Mouse (Mus musculus): ENCODE data around the gene Zic4. TPM values are rescaled to one million over a fixed set of nuclear protein-coding genes. Genes with fewer than 3 reads are reported as not detected.

Gene Zic4
- total RNA-seq, 1 experiment = not detected

DNA sequence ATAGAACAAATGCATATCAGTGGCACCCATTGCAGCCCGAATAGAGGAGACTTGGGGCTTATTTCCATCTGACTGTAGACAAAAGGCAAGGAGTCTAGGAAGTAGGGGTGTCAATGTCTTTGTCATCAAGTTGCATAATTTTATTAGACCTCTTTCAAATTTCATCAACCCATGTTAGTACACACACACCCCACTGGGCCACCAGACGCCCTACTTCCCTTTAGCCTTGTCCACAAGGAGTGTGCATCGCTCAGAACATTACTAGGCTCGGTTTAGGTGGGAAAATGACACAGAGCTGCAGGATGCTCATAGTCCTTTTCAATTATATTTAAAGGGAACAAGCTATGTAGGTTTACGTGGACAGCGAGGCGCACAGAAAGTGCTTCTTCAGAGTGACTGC lies 37.8 kb downstream of the Zic4 start:
- in situ Hi-C loops (cut with MboI; ENCODE audit: low sequenced_read_pairs in 2 of 2, unreplicated experiment in 2 of 2) = loop anchor here (25.0 kb wide), 1 partner anchor 1663 kb away; the partner anchor contains the start of gene Ankrd34c (in 2 of the 2)

DNA sequence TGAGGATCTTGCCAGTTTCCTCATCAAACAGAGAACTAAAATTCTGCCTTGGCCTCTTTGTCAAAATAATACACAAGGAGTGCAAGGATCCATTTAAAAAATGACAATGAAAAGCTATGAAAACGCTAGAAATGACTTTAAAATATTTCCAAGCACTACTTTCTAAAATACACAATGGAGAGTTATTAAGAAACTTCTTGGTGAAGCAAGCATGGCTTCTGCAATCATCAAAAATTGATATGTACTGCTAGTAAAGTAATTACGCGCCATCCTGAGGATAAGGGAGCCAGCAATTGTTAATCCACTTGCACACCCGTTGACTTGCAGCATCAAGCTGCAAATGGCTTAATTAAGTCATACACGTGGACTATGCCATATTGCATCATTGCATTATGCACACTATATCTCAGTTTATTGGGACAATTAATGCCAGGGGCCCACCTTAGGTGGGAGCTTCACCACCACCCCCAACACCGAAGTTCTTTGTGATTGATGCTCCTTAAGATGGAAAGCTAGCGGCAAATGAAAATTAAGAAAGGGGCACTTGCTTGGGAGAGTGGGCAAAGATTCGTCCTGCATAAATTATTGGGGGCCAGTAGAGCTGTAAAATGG lies 38.4 kb downstream of the Zic4 start:
- in situ Hi-C loops (cut with MboI; ENCODE audit: low sequenced_read_pairs in 2 of 2, unreplicated experiment in 2 of 2) = no loop called here
- Histone ChIP-seq H3K36me3 (ENCODE audit: control insufficient read depth, insufficient read depth, low read length, poor library complexity, severe bottlenecking) (no peaks in the 10 kb centered on the region), H3K27ac (ENCODE audit: insufficient read depth, low read depth, low read length, poor library complexity, severe bottlenecking) (no peak overlapping the region), H3K4me1 (ENCODE audit: control insufficient read depth in 2 of 2, insufficient read depth in 2 of 2, low read length in 2 of 2, poor library complexity in 1 of 2) (no peaks in the 10 kb centered on the region), H3K9ac (ENCODE audit: insufficient read depth, low read depth, low read length, poor library complexity, severe bottlenecking) (no peak overlapping the region), H3K9me3 (ENCODE audit: control insufficient read depth, insufficient read depth, low read depth, low read length) (no peaks in the 10 kb centered on the region), H3K4me3 (ENCODE audit: insufficient read depth in 1 of 2, low read depth in 1 of 2, low read length in 2 of 2, poor library complexity in 1 of 2, severe bottlenecking in 1 of 2) (no peak overlapping the region)
- no peak for TF ChIP-seq ZC3H11A (IDR thresholded peaks at IDR 0.05; ENCODE audit: borderline replicate concordance, low read depth, low read length)
- TF ChIP-seq ZNF384 (IDR thresholded peaks at IDR 0.05; ENCODE audit: low read depth, low read length) = no peak
- TF ChIP-seq MAFK (IDR thresholded peaks at IDR 0.05; ENCODE audit: insufficient read depth, low read depth, low read length) = no peak
- TF ChIP-seq CHD2 (IDR thresholded peaks at IDR 0.05; ENCODE audit: low read depth, low read length) = no peak
- DNase-seq (ENCODE audit: low read depth, low spot score) = no peak

More for the DNA sequence above, 37.8 kb downstream of the Zic4 start:
- DNase-seq (ENCODE audit: low read depth, low spot score) = no peak
- Histone ChIP-seq H3K27ac (ENCODE audit: insufficient read depth, low read depth, low read length, poor library complexity, severe bottlenecking) (no peak overlapping the region), H3K9ac (ENCODE audit: insufficient read depth, low read depth, low read length, poor library complexity, severe bottlenecking) (no peak overlapping the region), H3K4me3 (ENCODE audit: insufficient read depth in 1 of 2, low read depth in 1 of 2, low read length in 2 of 2, poor library complexity in 1 of 2, severe bottlenecking in 1 of 2) (no peak overlapping the region), H3K36me3 (ENCODE audit: control insufficient read depth, insufficient read depth, low read length, poor library complexity, severe bottlenecking) (no peaks in the 10 kb centered on the region), H3K9me3 (ENCODE audit: control insufficient read depth, insufficient read depth, low read depth, low read length) (no peaks in the 10 kb centered on the region), H3K4me1 (ENCODE audit: control insufficient read depth in 2 of 2, insufficient read depth in 2 of 2, low read length in 2 of 2, poor library complexity in 1 of 2) (no peaks in the 10 kb centered on the region)
- TF ChIP-seq HCFC1 (IDR thresholded peaks at IDR 0.05; ENCODE audit: borderline replicate concordance, insufficient read depth, low read length) (no peak), ZC3H11A (IDR thresholded peaks at IDR 0.05; ENCODE audit: borderline replicate concordance, low read depth, low read length) (no peak), MAFK (IDR thresholded peaks at IDR 0.05; ENCODE audit: insufficient read depth, low read depth, low read length) (no peak), ZNF384 (IDR thresholded peaks at IDR 0.05; ENCODE audit: low read depth, low read length) (no peak), CHD2 (IDR thresholded peaks at IDR 0.05; ENCODE audit: low read depth, low read length) (no peak)

DNA sequence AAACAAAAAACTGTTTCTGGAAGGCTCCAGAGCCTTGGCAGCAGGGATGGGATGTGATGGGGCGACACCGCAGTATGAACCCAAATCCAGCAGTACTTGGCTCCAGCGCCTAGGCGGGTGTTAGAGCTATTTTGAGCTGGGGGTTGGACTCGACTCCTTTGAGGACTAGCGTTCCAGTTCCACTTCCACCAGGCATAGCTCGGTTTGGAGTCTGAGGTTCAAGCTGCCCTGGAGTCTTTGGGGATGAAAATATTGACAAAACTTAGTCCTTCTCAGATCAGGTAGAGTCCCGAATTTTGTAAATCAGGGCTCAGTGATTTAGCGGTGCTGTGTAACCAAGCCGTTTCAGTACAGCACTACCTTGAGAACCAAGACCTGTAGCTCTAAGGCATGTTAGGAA lies 39.3 kb downstream of the Zic4 start:
- DNase-seq (ENCODE audit: low read depth, low spot score) = no peak

DNA sequence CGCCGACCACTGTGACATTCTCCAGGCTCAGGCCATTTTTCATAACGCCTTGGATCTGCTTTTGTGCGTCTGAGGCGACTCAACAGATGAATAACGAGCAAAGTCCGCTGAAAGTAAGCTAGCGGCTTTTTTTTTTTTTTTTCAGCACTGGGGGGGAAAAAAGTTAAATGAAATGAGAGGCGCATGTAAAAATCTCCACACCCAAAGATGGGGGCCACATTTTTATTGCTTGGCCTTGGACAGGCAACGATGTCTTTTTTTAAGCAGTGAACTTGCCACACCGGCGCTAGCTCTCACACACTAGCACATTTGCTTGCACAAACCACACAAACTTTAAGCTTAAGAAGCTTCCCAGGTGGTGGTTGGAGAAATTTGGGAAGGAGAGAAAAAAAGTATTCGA lies 42.0 kb downstream of the Zic4 start:
- Histone ChIP-seq H3K4me3 (ENCODE audit: insufficient read depth in 1 of 2, low read depth in 1 of 2, low read length in 2 of 2, poor library complexity in 1 of 2, severe bottlenecking in 1 of 2) (no peak overlapping the region), H3K36me3 (ENCODE audit: control insufficient read depth, insufficient read depth, low read length, poor library complexity, severe bottlenecking) (no peaks in the 10 kb centered on the region), H3K4me1 (ENCODE audit: control insufficient read depth in 2 of 2, insufficient read depth in 2 of 2, low read length in 2 of 2, poor library complexity in 1 of 2) (peaks cover 0 to 2% of the 10 kb centered on the region in 2 experiments; a peak in 1 of 4 replicates), H3K27ac (ENCODE audit: insufficient read depth, low read depth, low read length, poor library complexity, severe bottlenecking) (no peak overlapping the region), H3K9ac (ENCODE audit: insufficient read depth, low read depth, low read length, poor library complexity, severe bottlenecking) (no peak overlapping the region), H3K9me3 (ENCODE audit: control insufficient read depth, insufficient read depth, low read depth, low read length) (no peaks in the 10 kb centered on the region)
- no peak for TF ChIP-seq ZC3H11A (IDR thresholded peaks at IDR 0.05; ENCODE audit: borderline replicate concordance, low read depth, low read length)
- no peak for TF ChIP-seq HCFC1 (IDR thresholded peaks at IDR 0.05; ENCODE audit: borderline replicate concordance, insufficient read depth, low read length)
- no peak for TF ChIP-seq ZNF384 (IDR thresholded peaks at IDR 0.05; ENCODE audit: low read depth, low read length)
- no peak for TF ChIP-seq CHD2 (IDR thresholded peaks at IDR 0.05; ENCODE audit: low read depth, low read length)
- in situ Hi-C loops (cut with MboI; ENCODE audit: low sequenced_read_pairs in 2 of 2, unreplicated experiment in 2 of 2) = no loop called here
- DNase-seq (ENCODE audit: low read depth, low spot score) = no peak

More for the DNA sequence above, 39.3 kb downstream of the Zic4 start:
- H3K4me3 ChIP-seq (ENCODE audit: insufficient read depth in 1 of 2, low read depth in 1 of 2, low read length in 2 of 2, poor library complexity in 1 of 2, severe bottlenecking in 1 of 2) = no peak overlapping the region
- in situ Hi-C loops (cut with MboI; ENCODE audit: low sequenced_read_pairs in 2 of 2, unreplicated experiment in 2 of 2) = no loop called here
- peaks cover 0 to 2% of the 10 kb centered on the region in 2 experiments; a peak in 1 of 4 replicates for H3K4me1 ChIP-seq (ENCODE audit: control insufficient read depth in 2 of 2, insufficient read depth in 2 of 2, low read length in 2 of 2, poor library complexity in 1 of 2)
- no peak overlapping the region for H3K27ac ChIP-seq (ENCODE audit: insufficient read depth, low read depth, low read length, poor library complexity, severe bottlenecking)
- H3K36me3 ChIP-seq (ENCODE audit: control insufficient read depth, insufficient read depth, low read length, poor library complexity, severe bottlenecking) = no peaks in the 10 kb centered on the region
- H3K9me3 ChIP-seq (ENCODE audit: control insufficient read depth, insufficient read depth, low read depth, low read length) = no peaks in the 10 kb centered on the region
- H3K9ac ChIP-seq (ENCODE audit: insufficient read depth, low read depth, low read length, poor library complexity, severe bottlenecking) = no peak overlapping the region
- TF ChIP-seq HCFC1 (IDR thresholded peaks at IDR 0.05; ENCODE audit: borderline replicate concordance, insufficient read depth, low read length) = no peak
- TF ChIP-seq ZNF384 (IDR thresholded peaks at IDR 0.05; ENCODE audit: low read depth, low read length) = no peak
